Mouse (Mus musculus): Measurements from ENCODE around the gene Vil1.

- TF ChIP-seq FLI1 (IDR thresholded peaks at IDR 0.05; ENCODE audit: low read length) (no peak), GATA1 (IDR thresholded peaks at IDR 0.05; ENCODE audit: borderline replicate concordance, low read length) (no peak)
Measured at GRCm38 (mm10) chr1:74401015-74401702, 8.0 kb upstream of the Vil1 start.
